Mouse (Mus musculus) kidney, postnatal 0 days (tissue): Measurements from ENCODE around the gene Pparg. TPM values are rescaled to one million over a fixed set of nuclear protein-coding genes. Genes with fewer than 3 reads are reported as not detected.
A peak's percentile ranks its signal among the peaks of the same experiment; 100 is the strongest.

Source experiments
- ATAC-seq: fragments of 200-750 bp; cut with Nextera tagmentation; replicated peaks from 2 replicates; pipeline ENCODE4 v1.8.0; 2017; ENCODE audit warnings: low read depth, moderate number of reproducible peaks, moderate TSS enrichment, moderate library complexity; ENCODE audit not compliant: low FRiP score
- DNase-seq: peaks from one replicate; pipeline ENCODE4 v3.0.0-alpha.2; 2016; ENCODE audit warnings: low spot score
- H3K27ac ChIP-seq: fragments of 300-500 bp; sonication (generic); 2 replicates; pipeline ENCODE4 v1.5.1; 2014; ENCODE audit warnings: mild to moderate bottlenecking
- H3K27me3 ChIP-seq: fragments of 300-500 bp; sonication (generic); 2 replicates; pipeline ENCODE4 v1.6.1; 2014; ENCODE audit warnings: low read length, mixed read lengths; ENCODE audit not compliant: insufficient read depth
- H3K36me3 ChIP-seq: fragments of 300-500 bp; sonication (generic); 2 replicates; pipeline ENCODE4 v1.6.1; 2014; ENCODE audit warnings: low read length, mixed read lengths; ENCODE audit not compliant: insufficient read depth
- H3K4me1 ChIP-seq: fragments of 300-500 bp; sonication (generic); replicated peaks from 2 replicates; pipeline ENCODE4 v1.6.1; 2014; ENCODE audit warnings: antibody characterized with exemption, low read length, mixed read lengths; ENCODE audit not compliant: insufficient read depth
- H3K4me2 ChIP-seq: fragments of 300-500 bp; sonication (generic); 2 replicates; pipeline ENCODE4 v1.6.1; 2014; ENCODE audit warnings: mild to moderate bottlenecking, low read length, moderate library complexity, mixed read lengths
- H3K4me3 ChIP-seq: fragments of 300-500 bp; sonication (generic); replicated peaks from 2 replicates; pipeline ENCODE4 v1.5.1; 2014; ENCODE audit warnings: low read depth, low read length
- H3K9ac ChIP-seq: fragments of 300-500 bp; sonication (generic); 2 replicates; pipeline ENCODE4 v1.6.1; 2014; ENCODE audit warnings: low read depth, low read length
- H3K9me3 ChIP-seq: fragments of 300-500 bp; sonication (generic); replicated peaks from 2 replicates; pipeline ENCODE4 v1.6.1; 2016; ENCODE audit warnings: low read length, inconsistent platforms, mixed read lengths
- CTCF ChIP-seq: IDR thresholded peaks from 2 replicates; pipeline ENCODE4 v1.5.1; 2016; ENCODE audit warnings: antibody characterized with exemption, low read depth, mild to moderate bottlenecking, moderate library complexity
- WGBS: fragments of 180-500 bp; shearing (Covaris S2); extraction: QIAGEN DNeasy Blood & Tissue Kit; methylation state at CpG from one replicate; pipeline ENCODE4 v1.1.7; 2014; 5-methylcytosine and 5-hydroxymethylcytosine counted together
- polyA plus RNA-seq: library from polyadenylated mRNA; unstranded; fragments of >200 nt; fragmentation: Nextera tagmentation; extraction: Ambion mirVana; gene quantifications from 2 replicates; pipeline ENCODE4 v1.2.1, GENCODE M21; 2015

Pparg gene
- polyA plus RNA-seq, 1 experiment from 2014 or later, result 8.0 TPM

DNA sequence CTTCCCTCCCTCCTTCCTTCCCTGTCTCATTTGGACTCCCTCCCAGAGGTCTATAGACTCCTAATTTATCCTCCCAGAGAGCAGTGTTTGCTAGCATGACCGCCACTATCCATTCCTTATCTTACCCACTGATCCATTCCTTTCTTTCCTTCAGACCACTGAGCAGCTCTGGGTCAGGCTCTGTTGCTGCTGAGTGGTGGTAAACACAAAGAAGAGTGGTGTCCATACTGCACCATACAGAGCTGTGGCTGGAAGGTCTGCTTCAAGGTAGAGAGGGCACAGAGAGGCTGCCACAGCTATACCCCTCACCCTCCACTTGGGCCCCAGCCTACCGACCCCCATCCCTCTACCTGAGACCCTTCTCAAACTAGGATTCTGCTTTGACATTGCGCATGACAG, 143.4 kb downstream of the Pparg start:
- Histone ChIP-seq H3K4me1 (0 out of 2 replicates have a peak, but pooled peaks cover 2% of the 10 kb centered on the region), H3K4me2 (no peak overlapping the region), H3K27me3 (no peaks in the 10 kb centered on the region), H3K9me3 (no peaks in the 10 kb centered on the region; the same call in 1 of the 2 replicates), H3K36me3 (no peaks in the 10 kb centered on the region), H3K9ac (no peak overlapping the region), H3K4me3 (no peak overlapping the region), H3K27ac (no peak overlapping the region)
- 85% methylated on average over 3 of the region's 3 CpGs for WGBS
- peak; percentile 52 for DNase-seq
- ATAC-seq, result peak; percentile 55; the same call in 1 of the 2 replicates
- TF ChIP-seq CTCF, result no peak

DNA sequence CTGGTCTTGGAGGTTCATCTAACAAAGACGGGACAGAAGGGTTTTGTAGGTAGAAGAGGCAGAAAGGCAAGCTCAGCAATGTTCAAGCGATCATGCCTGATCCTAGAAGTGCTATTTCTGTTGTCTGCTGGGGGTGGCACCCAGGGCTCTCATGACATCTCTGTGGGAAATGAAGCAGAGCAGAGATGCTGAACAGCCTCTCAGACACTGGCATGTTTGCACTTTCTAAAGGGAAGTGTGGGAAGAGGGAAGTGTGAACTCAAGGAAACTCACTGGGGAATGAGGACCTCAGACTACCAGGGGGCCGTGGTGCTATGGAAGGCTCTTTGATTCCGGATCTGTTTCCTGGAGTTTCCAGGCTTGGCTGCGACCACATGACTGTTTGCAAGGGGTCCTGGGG, 144.2 kb downstream of the Pparg start:
- 0 out of 2 replicates have a peak, but pooled peaks cover 2% of the 10 kb centered on the region for H3K4me1 ChIP-seq
- H3K36me3 ChIP-seq, result no peaks in the 10 kb centered on the region
- no peak for ATAC-seq
- H3K4me3 ChIP-seq, result no peak overlapping the region
- H3K27me3 ChIP-seq, result no peaks in the 10 kb centered on the region
- no peak for TF ChIP-seq CTCF
- H3K9me3 ChIP-seq, result no peaks in the 10 kb centered on the region; the same call in 1 of the 2 replicates
- no peak for DNase-seq
- H3K9ac ChIP-seq, result no peak overlapping the region
- H3K4me2 ChIP-seq, result no peak overlapping the region
- no peak overlapping the region for H3K27ac ChIP-seq
- WGBS, result 81% methylated on average over 5 of the region's 5 CpGs

DNA sequence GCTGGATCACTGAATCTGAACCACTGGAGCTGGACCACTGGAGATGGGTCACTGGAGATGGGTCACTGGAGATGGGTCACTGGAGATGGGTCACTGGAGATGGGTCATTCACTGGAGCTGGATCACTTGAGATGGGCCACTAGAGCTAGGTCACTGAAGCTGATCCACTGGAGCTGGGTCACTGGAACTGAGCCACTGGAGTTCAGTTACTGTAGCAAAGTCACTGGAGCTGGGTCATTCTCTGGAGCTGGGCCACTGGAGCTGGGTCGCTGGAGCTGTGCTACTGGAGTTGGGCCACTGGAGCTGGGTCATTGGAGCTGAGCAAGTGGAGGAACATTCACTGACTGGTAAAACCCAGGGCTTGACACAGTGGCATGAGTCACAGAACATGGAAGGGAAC, 145.7 kb downstream of the Pparg start:
- H3K9ac ChIP-seq, result no peak overlapping the region
- no peak for DNase-seq
- no peak for TF ChIP-seq CTCF
- no peaks in the 10 kb centered on the region for H3K36me3 ChIP-seq
- no peak for ATAC-seq
- no peaks in the 10 kb centered on the region for H3K27me3 ChIP-seq
- H3K9me3 ChIP-seq, result no peaks in the 10 kb centered on the region; the same call in 1 of the 2 replicates
- no peak overlapping the region for H3K4me2 ChIP-seq
- H3K4me3 ChIP-seq, result no peak overlapping the region
- H3K27ac ChIP-seq, result no peak overlapping the region
- WGBS, result 78% methylated on average over 1 of the region's 1 CpGs
- no peaks in the 10 kb centered on the region for H3K4me1 ChIP-seq

DNA sequence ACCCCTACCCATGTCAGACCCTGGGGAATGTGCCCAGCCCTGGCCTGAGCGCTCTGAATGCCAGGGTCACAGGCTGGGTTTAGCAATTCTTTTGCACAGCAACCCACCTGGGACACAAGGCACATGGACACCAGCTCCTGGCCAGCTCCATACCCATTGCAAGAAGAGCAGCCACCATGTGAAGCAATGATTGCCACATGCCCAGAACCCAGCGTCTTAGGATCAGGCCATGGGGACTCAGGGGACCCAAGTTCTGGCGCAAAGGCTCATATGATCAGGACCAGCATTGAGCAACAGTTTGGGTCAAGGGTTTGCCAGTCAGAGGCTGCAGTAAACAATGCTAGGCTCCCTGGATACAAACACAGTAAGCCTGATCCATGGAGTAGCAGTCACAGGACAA, 150.7 kb downstream of the Pparg start:
- WGBS, result 92% methylated on average over 3 of the region's 3 CpGs

DNA sequence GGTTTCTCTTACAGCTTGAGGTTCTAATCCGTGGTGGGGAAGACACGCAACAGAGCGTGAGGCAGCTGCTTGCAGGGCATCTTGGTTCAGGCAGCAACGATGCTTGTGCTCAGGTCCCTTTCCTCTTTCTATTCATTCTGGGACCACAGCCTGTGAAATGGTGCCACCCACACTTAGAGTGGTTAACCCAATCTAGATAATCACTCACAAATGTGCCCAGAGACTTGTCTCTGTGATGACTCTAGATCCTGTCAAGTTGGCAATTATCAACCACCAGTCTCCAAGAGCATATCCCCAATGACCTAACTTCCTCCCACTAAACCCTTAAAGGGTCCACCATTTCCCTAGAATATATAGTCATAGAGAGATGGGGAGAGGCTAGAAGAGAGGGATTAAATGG, 152.5 kb downstream of the Pparg start:
- no peaks in the 10 kb centered on the region for H3K36me3 ChIP-seq
- no peak overlapping the region for H3K4me3 ChIP-seq
- TF ChIP-seq CTCF, result no peak
- no peaks in the 10 kb centered on the region for H3K4me1 ChIP-seq
- WGBS, result 94% methylated on average over 4 of the region's 4 CpGs
- no peaks in the 10 kb centered on the region for H3K27me3 ChIP-seq
- H3K4me2 ChIP-seq, result no peak overlapping the region
- H3K27ac ChIP-seq, result no peak overlapping the region
- no peaks in the 10 kb centered on the region; the same call in 1 of the 2 replicates for H3K9me3 ChIP-seq
- ATAC-seq (no peak), DNase-seq (no peak)
- H3K9ac ChIP-seq, result no peak overlapping the region

More for the DNA sequence above, 150.7 kb downstream of the Pparg start:
- ATAC-seq (no peak), DNase-seq (no peak)
- no peak for TF ChIP-seq CTCF
- no peaks in the 10 kb centered on the region for H3K36me3 ChIP-seq
- no peak overlapping the region for H3K27ac ChIP-seq
- no peak overlapping the region for H3K9ac ChIP-seq
- H3K4me3 ChIP-seq, result no peak overlapping the region
- H3K4me1 ChIP-seq, result no peaks in the 10 kb centered on the region
- no peaks in the 10 kb centered on the region for H3K27me3 ChIP-seq
- no peak overlapping the region for H3K4me2 ChIP-seq
- H3K9me3 ChIP-seq, result no peaks in the 10 kb centered on the region; the same call in 1 of the 2 replicates

DNA sequence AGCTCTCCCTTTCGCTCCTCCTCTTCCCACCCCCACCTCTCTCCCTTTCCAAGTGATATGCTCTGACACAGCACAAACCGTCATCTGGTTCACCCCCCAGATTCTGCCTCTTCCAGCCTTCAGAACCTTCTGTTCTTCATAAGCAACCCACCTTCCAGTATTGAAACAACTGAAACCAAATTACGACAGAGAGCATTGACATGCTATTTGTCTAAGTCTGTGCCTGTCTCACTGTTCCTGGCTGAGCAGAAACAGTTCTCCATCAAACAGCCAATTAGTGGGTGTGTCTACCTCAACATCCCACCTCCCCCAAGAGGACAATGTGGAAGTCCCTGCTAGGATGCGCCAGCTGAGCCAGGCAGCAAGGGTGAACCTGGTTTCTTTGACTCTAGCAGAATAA, 157.2 kb downstream of the Pparg start:
- TF ChIP-seq CTCF, result no peak
- H3K27me3 ChIP-seq, result no peaks in the 10 kb centered on the region
- 68% methylated on average over 4 of the region's 4 CpGs for WGBS
- no peak for DNase-seq
- no peak overlapping the region for H3K4me3 ChIP-seq
- H3K9me3 ChIP-seq, result no peaks in the 10 kb centered on the region
- no peak for ATAC-seq
- no peaks in the 10 kb centered on the region for H3K4me1 ChIP-seq
- H3K36me3 ChIP-seq, result no peaks in the 10 kb centered on the region
- H3K27ac ChIP-seq, result no peak overlapping the region
- no peak overlapping the region for H3K4me2 ChIP-seq
- H3K9ac ChIP-seq, result no peak overlapping the region

DNA sequence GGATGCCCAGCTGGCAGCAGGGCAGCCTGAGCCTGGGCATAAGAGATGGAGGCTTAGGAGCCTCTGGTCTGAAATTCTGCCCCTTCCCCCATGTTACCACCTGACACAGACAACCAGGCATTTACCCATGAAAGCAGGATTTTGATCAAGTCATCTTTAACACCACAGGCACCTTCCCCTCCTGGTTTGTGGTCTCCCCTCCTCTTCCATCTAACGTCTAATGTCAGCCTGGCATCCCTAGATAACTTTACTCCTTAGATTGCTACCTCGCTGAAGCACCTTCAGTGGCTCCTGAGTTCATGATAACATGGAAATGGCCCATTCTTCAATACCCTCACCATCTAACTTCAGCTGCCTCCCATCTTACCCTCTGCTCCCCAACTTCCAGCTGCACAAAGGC, 157.6 kb downstream of the Pparg start:
- 85% methylated on average over 2 of the region's 2 CpGs for WGBS
- no peak for ATAC-seq
- H3K4me3 ChIP-seq, result no peak overlapping the region

More for the DNA sequence above, 157.6 kb downstream of the Pparg start:
- Histone ChIP-seq H3K27ac (no peak overlapping the region), H3K9ac (no peak overlapping the region), H3K4me2 (no peak overlapping the region), H3K4me1 (0 out of 2 replicates have a peak, but pooled peaks cover under 1% of the 10 kb centered on the region), H3K36me3 (no peaks in the 10 kb centered on the region), H3K27me3 (no peaks in the 10 kb centered on the region), H3K9me3 (no peaks in the 10 kb centered on the region)
- DNase-seq, result no peak
- no peak for TF ChIP-seq CTCF
